Mouse (Mus musculus): ENCODE measurements around the gene Atp6v1g2. TPM values are rescaled to one million over a fixed set of nuclear protein-coding genes. Genes with fewer than 3 reads are reported as not detected.

Gene Atp6v1g2
- total and polyA plus RNA-seq, 3 experiments: 2.4 to 5.0 (median 3.2) TPM

DNA sequence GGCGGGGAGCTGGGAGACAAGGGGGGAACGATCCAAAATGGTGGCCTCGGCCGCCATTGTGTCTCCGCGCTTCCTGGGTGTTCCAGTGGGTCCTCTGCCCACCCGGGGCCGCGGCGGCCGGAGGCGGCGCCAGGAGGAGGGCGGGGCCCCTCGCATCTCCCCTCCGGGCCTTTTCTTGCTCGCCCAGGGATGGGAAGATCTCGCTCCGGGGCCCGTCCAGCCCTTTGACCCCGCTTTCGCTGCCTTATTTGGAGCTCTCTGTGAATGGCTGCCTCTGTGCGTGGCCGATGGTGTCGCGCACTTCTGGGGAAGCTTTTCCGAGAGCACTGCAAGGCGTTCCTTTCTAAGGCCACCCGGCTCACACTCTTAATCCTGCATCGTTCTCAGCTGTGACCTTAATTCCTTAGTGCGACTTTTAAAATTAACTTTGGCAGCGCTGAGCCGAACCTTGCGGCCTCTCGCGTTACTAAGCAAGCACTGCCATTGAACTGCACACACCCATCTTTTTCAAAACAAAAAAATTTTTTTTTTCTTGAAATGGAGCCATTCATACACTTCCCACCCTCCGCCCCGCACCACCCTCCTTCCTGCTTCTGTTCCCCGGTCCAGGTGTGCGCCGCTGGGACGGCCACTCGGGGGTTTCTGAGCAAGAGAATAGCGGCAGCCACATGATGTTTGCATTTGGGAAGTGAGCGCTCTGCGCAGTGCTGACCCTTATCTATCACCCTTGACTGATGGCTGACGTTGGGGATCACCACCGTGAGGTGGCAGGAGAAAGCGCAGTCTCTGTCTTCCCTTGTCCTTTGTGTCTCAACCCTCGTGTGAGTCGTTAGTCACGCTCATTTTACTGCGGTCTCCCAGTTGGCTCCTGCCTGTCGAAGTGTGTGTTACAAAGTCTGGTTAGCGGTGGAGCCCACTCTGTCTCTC lies 8.8 kb downstream of the Atp6v1g2 start:
- peaks cover 73% of the 10 kb centered on the region for H3K36me3 ChIP-seq (replicated peaks)
- no peak for TF ChIP-seq POLR2AphosphoS5 (IDR thresholded peaks at IDR 0.05; ENCODE audit: insufficient replicate concordance, low read depth, low read length)
- TF ChIP-seq GATA2 (IDR thresholded peaks at IDR 0.05; ENCODE audit: borderline replicate concordance, low read depth, low read length): no peak

DNA sequence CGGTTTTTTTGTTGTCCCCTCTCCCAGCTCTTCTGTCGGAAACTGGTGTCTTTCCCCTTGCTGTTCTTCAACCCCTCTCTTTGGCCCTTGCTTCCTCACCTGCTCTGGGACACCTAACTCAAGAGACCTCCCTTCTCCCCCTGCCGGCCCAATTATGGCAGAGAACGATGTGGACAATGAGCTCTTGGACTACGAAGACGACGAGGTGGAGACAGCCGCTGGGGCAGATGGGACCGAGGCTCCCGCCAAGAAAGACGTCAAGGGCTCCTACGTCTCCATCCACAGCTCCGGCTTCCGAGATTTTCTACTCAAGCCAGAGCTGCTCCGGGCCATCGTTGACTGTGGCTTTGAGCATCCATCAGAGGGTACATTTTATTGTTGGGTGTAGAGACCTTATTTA lies 9.6 kb downstream of the Atp6v1g2 start:
- Histone ChIP-seq H3K36me3 (replicated peaks) (peaks cover 73% of the 10 kb centered on the region), H3K9me3 (replicated peaks) (no peaks in the 10 kb centered on the region), H3K27me3 (ENCODE audit: insufficient read depth, low read length) (no peaks in the 10 kb centered on the region), H3K4me3 (ENCODE audit: low read depth, low read length) (peak overlapping the region; percentile 87), H3K4me1 (ENCODE audit: insufficient read depth, low read depth, low read length) (peaks cover 75% of the 10 kb centered on the region)
- DNase-seq (ENCODE audit: low spot score) (peak; percentile 51), ATAC-seq (ENCODE audit: extremely low read depth, insufficient number of reproducible peaks, low FRiP score, poor library complexity, severe bottlenecking) (no peak)
- no peak for TF ChIP-seq GATA1 (IDR thresholded peaks at IDR 0.05; ENCODE audit: borderline replicate concordance, low read length)
- no peak for TF ChIP-seq CTCF (IDR thresholded peaks at IDR 0.05; ENCODE audit: low read depth, low read length)
- no peak for TF ChIP-seq POLR2AphosphoS5 (IDR thresholded peaks at IDR 0.05; ENCODE audit: insufficient replicate concordance, low read depth, low read length)
- no peak for TF ChIP-seq GATA2 (IDR thresholded peaks at IDR 0.05; ENCODE audit: borderline replicate concordance, low read depth, low read length)
- no peak for TF ChIP-seq TAL1 (conservative IDR thresholded peaks at IDR 0.05; ENCODE audit: low read depth, low read length)

More for the DNA sequence above, 8.8 kb downstream of the Atp6v1g2 start:
- Histone ChIP-seq H3K4me1 (ENCODE audit: insufficient read depth, low read depth, low read length) (peaks cover 69% of the 10 kb centered on the region), H3K9me3 (replicated peaks) (no peaks in the 10 kb centered on the region), H3K27me3 (ENCODE audit: insufficient read depth, low read length) (no peaks in the 10 kb centered on the region), H3K4me3 (ENCODE audit: low read depth, low read length) (peak overlapping the region; percentile 87)
- ATAC-seq (ENCODE audit: extremely low read depth, insufficient number of reproducible peaks, low FRiP score, poor library complexity, severe bottlenecking) (peak; percentile 34), DNase-seq (ENCODE audit: low spot score) (peak; percentile 78)

GRCm38 (mm10) chr17:35244999-35245398 lies 11.5 kb downstream of the Atp6v1g2 start:
- Histone ChIP-seq H3K36me3 (replicated peaks) (peaks cover 82% of the 10 kb centered on the region), H3K9me3 (replicated peaks) (no peaks in the 10 kb centered on the region), H3K4me1 (ENCODE audit: insufficient read depth, low read depth, low read length) (peaks cover 86% of the 10 kb centered on the region), H3K4me3 (ENCODE audit: low read depth, low read length) (peak overlapping the region; percentile 87; the same call in 1 of the 2 replicates), H3K27me3 (ENCODE audit: insufficient read depth, low read length) (no peaks in the 10 kb centered on the region)
- TF ChIP-seq GATA1 (IDR thresholded peaks at IDR 0.05; ENCODE audit: borderline replicate concordance, low read length): no peak
- no peak for TF ChIP-seq TAL1 (conservative IDR thresholded peaks at IDR 0.05; ENCODE audit: low read depth, low read length)
- TF ChIP-seq GATA2 (IDR thresholded peaks at IDR 0.05; ENCODE audit: borderline replicate concordance, low read depth, low read length): no peak
- TF ChIP-seq POLR2AphosphoS5 (IDR thresholded peaks at IDR 0.05; ENCODE audit: insufficient replicate concordance, low read depth, low read length): no peak
- no peak for TF ChIP-seq CTCF (IDR thresholded peaks at IDR 0.05; ENCODE audit: low read depth, low read length)
- DNase-seq (ENCODE audit: low spot score): no peak
- no peak for ATAC-seq (ENCODE audit: extremely low read depth, insufficient number of reproducible peaks, low FRiP score, poor library complexity, severe bottlenecking)

DNA sequence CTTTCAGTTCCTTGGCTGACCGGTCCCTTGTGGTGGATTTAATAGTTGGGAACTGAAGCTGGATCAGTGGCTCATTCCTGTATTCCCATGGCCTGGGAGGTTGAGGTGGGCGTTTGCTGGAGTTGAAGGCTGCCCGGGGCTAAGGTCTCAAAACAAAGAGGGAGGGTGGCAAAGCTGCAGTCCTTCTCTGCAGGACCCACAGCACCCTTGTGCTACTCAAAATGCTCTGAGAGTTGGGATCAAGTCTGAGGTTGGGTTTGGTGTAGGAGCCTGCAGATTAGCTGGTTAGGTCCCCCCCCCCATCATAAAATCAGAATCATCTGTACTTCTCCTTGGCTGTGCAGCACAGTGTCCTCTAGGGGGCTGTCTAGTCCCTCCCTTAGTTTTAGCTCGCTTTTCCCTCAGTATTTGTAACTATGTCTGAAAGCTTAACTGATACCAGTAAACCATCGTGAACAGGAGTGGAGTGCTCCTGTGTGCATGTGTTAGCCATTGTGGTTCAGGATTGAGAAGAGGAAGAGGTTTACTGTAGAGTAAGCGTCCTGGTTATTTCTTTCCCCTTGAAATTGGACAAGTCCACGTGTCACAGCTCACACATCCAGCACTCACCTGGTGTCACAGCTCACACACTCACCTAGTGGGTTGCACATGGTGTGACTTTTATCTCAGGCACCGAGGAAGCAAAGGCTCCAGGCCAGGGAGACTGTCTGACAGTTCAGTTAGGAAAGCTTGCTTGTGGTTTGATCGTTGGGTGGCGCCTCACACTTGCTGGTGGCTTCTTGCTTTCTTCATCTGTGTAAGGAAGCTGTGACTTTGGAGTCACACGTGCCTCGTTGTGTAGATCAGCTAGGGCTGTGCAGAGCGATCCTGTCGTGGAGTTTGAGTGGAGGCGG lies 12.5 kb downstream of the Atp6v1g2 start:
- Histone ChIP-seq H3K9me3 (replicated peaks) (no peaks in the 10 kb centered on the region), H3K4me3 (ENCODE audit: low read depth, low read length) (peak overlapping the region; percentile 87; the same call in 1 of the 2 replicates), H3K36me3 (replicated peaks) (peaks cover 86% of the 10 kb centered on the region), H3K4me1 (ENCODE audit: insufficient read depth, low read depth, low read length) (peaks cover 86% of the 10 kb centered on the region), H3K27me3 (ENCODE audit: insufficient read depth, low read length) (no peaks in the 10 kb centered on the region)
- DNase-seq (ENCODE audit: low spot score) (no peak), ATAC-seq (ENCODE audit: extremely low read depth, insufficient number of reproducible peaks, low FRiP score, poor library complexity, severe bottlenecking) (no peak)
- TF ChIP-seq CTCF (IDR thresholded peaks at IDR 0.05; ENCODE audit: low read depth, low read length) (peak; percentile 43), TAL1 (conservative IDR thresholded peaks at IDR 0.05; ENCODE audit: low read depth, low read length) (no peak)

- no peak for ATAC-seq (ENCODE audit: extremely low read depth, insufficient number of reproducible peaks, low FRiP score, poor library complexity, severe bottlenecking)
- peaks cover 92% of the 10 kb centered on the region for H3K4me1 ChIP-seq (ENCODE audit: insufficient read depth, low read depth, low read length)
- H3K4me3 ChIP-seq (ENCODE audit: low read depth, low read length): peak overlapping the region; percentile 2; the same call in 1 of the 2 replicates
- H3K9me3 ChIP-seq (replicated peaks): no peaks in the 10 kb centered on the region
- TF ChIP-seq GATA1 (IDR thresholded peaks at IDR 0.05; ENCODE audit: borderline replicate concordance, low read length): no peak
- no peak for TF ChIP-seq POLR2AphosphoS5 (IDR thresholded peaks at IDR 0.05; ENCODE audit: insufficient replicate concordance, low read depth, low read length)
- no peak for TF ChIP-seq GATA2 (IDR thresholded peaks at IDR 0.05; ENCODE audit: borderline replicate concordance, low read depth, low read length)
- no peak for TF ChIP-seq TAL1 (conservative IDR thresholded peaks at IDR 0.05; ENCODE audit: low read depth, low read length)
- no peak for TF ChIP-seq CTCF (IDR thresholded peaks at IDR 0.05; ENCODE audit: low read depth, low read length)
- DNase-seq (ENCODE audit: low spot score): no peak
- no peaks in the 10 kb centered on the region for H3K27me3 ChIP-seq (ENCODE audit: insufficient read depth, low read length)
- H3K36me3 ChIP-seq (replicated peaks): peaks cover 97% of the 10 kb centered on the region
Observed at GRCm38 (mm10) chr17:35247144-35247543, 13.7 kb downstream of the Atp6v1g2 start.

DNA sequence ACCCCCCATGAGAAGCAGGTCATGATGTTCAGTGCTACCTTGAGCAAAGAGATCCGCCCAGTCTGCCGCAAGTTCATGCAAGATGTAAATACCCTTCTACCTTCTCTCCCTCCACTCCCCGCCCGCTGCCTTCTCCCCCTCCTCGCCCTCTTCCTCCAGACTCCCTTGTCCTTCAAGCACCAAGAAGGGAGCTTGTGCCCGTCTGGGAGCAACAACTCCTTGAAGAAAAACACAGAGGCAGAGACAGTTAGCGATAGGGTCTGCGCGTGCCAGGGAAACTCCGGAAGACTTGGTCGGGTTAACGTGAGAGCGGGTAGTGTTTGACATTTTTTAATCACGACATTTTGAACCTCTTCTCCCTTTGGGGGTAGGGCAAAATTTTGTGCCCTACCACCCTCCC lies 15.5 kb downstream of the Atp6v1g2 start:
- TF ChIP-seq GATA2 (IDR thresholded peaks at IDR 0.05; ENCODE audit: borderline replicate concordance, low read depth, low read length) (no peak), CTCF (IDR thresholded peaks at IDR 0.05; ENCODE audit: low read depth, low read length) (no peak), POLR2AphosphoS5 (IDR thresholded peaks at IDR 0.05; ENCODE audit: insufficient replicate concordance, low read depth, low read length) (no peak), GATA1 (IDR thresholded peaks at IDR 0.05; ENCODE audit: borderline replicate concordance, low read length) (no peak), TAL1 (conservative IDR thresholded peaks at IDR 0.05; ENCODE audit: low read depth, low read length) (no peak)
- Histone ChIP-seq H3K36me3 (replicated peaks) (peaks cover 99% of the 10 kb centered on the region), H3K9me3 (replicated peaks) (no peaks in the 10 kb centered on the region), H3K27me3 (ENCODE audit: insufficient read depth, low read length) (no peaks in the 10 kb centered on the region), H3K4me1 (ENCODE audit: insufficient read depth, low read depth, low read length) (peaks cover 95% of the 10 kb centered on the region), H3K4me3 (ENCODE audit: low read depth, low read length) (peak overlapping the region; percentile 28; the same call in 1 of the 2 replicates)
- no peak for ATAC-seq (ENCODE audit: extremely low read depth, insufficient number of reproducible peaks, low FRiP score, poor library complexity, severe bottlenecking)
- DNase-seq (ENCODE audit: low spot score): no peak

Data from G1E (cell line).